Mouse (Mus musculus) megakaryocyte, embryonic 14.5 days (primary cell): Measurements from ENCODE around the gene Hlcs.

Experiments
- FLI1 ChIP-seq: IDR thresholded peaks from 2 replicates; pipeline ENCODE4 v1.6.1; 2012; ENCODE audit warnings: low read length, inconsistent platforms, mixed read lengths
- GATA1 ChIP-seq: IDR thresholded peaks from 3 replicates; pipeline ENCODE4 v1.6.1; 2012; ENCODE audit warnings: mixed read lengths, low read length, inconsistent platforms, borderline replicate concordance

DNA sequence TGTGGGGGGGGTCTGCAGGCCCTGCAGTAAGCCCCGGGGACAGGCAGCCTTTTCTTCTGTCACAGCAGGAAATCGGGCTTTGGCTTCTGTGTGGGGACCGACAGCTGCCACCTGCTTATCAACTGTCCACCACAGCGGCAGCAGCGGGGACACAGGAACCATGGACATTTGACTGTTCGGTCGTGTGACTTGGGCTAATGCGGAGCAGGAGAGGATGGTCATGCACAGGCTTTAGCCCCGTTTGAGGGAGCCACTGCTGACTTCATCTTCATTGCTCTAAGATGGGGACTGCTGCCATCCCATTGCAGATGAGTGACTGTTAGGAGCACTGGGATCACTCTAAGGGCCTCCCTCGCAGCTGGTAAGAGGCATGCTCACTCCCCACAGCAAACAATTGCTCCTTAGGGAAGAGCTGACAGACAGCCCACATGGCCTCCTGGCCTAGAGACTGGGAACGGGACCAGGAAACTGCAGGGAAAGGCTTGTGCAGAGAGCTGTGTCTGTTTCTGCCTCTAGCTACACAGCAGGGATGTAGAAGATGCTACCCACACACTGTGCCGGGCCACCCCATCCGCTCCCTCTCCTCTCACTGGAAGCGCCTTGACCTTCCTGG lies 158.2 kb downstream of the Hlcs start:
- TF ChIP-seq FLI1 (no peak), GATA1 (no peak)
